Mouse (Mus musculus) heart, embryonic 14.5 days (tissue): ENCODE data around the gene Scd2. TPM values are rescaled to one million over a fixed set of nuclear protein-coding genes. Genes with fewer than 3 reads are reported as not detected.

Experiments used
- ATAC-seq: fragments of 200-750 bp; cut with Nextera tagmentation; 2 replicates; pipeline ENCODE4 v1.8.0; 2017; ENCODE audit warnings: low read depth, moderate TSS enrichment; ENCODE audit not compliant: insufficient number of reproducible peaks, insufficient read depth, low FRiP score
- H3K27ac ChIP-seq, 2 experiments: fragments of 200-500 bp in 1 of 2; fragments of 300-500 bp in 1 of 2; sonication (generic) in 1 of 2; replicated peaks in 1 of 2; 2 replicates each; pipeline ENCODE4 v1.5.1; 2012 to 2014; ENCODE audit warnings: low read depth in 2 of 2, low read length in 2 of 2, control low read depth in 1 of 2, mild to moderate bottlenecking in 1 of 2, mixed read lengths in 1 of 2; ENCODE audit not compliant: control insufficient read depth in 1 of 2, insufficient read depth in 1 of 2
- H3K27me3 ChIP-seq: fragments of 300-500 bp; sonication (generic); 2 replicates; pipeline ENCODE4 v1.6.1; 2014; ENCODE audit warnings: mild to moderate bottlenecking, low read length, control low read depth; ENCODE audit not compliant: control insufficient read depth, insufficient read depth
- H3K36me3 ChIP-seq: fragments of 300-500 bp; sonication (generic); 2 replicates; pipeline ENCODE4 v1.6.1; 2014; ENCODE audit warnings: mild to moderate bottlenecking, control low read depth, low read length, mixed read lengths; ENCODE audit not compliant: control insufficient read depth, insufficient read depth
- H3K4me1 ChIP-seq, 2 experiments: fragments of 200-500 bp in 1 of 2; fragments of 300-500 bp in 1 of 2; sonication (generic) in 1 of 2; 2 replicates each; pipeline ENCODE4 v1.6.1; 2012 to 2014; ENCODE audit warnings: low read length in 2 of 2, control low read depth in 1 of 2, mixed read lengths in 1 of 2; ENCODE audit not compliant: control insufficient read depth in 2 of 2, insufficient read depth in 2 of 2
- H3K4me2 ChIP-seq: fragments of 300-500 bp; sonication (generic); 2 replicates; pipeline ENCODE4 v1.6.1; 2014; ENCODE audit warnings: mild to moderate bottlenecking, low read length
- H3K4me3 ChIP-seq, 2 experiments: fragments of 200-500 bp in 1 of 2; fragments of 300-500 bp in 1 of 2; sonication (generic) in 1 of 2; 2 replicates each; pipeline ENCODE4 v1.5.1; 2012 to 2014; ENCODE audit warnings: low read length in 2 of 2, mild to moderate bottlenecking in 2 of 2, control low read depth in 1 of 2, low read depth in 1 of 2, moderate library complexity in 1 of 2; ENCODE audit not compliant: control insufficient read depth in 1 of 2, insufficient read depth in 1 of 2
- H3K9ac ChIP-seq: fragments of 300-500 bp; sonication (generic); 2 replicates; pipeline ENCODE4 v1.6.1; 2014; ENCODE audit warnings: mild to moderate bottlenecking, low read length
- H3K9me3 ChIP-seq: fragments of 300-500 bp; sonication (generic); 2 replicates; pipeline ENCODE4 v1.6.1; 2016; ENCODE audit warnings: low read length, control low read depth; ENCODE audit not compliant: control insufficient read depth
- WGBS: fragments of 180-500 bp; shearing (Covaris S2); extraction: QIAGEN DNeasy Blood & Tissue Kit; methylation state at CpG from one replicate; pipeline ENCODE4 v1.1.7; 2014; 5-methylcytosine and 5-hydroxymethylcytosine counted together
- polyA plus RNA-seq: library from polyadenylated mRNA; unstranded; fragments of >200 nt; fragmentation: Nextera tagmentation; extraction: Ambion mirVana; gene quantifications from 2 replicates; pipeline ENCODE4 v1.2.1, GENCODE M21; 2014

Scd2 gene
- polyA plus RNA-seq, 1 experiment from 2014 or later = 139 TPM

DNA sequence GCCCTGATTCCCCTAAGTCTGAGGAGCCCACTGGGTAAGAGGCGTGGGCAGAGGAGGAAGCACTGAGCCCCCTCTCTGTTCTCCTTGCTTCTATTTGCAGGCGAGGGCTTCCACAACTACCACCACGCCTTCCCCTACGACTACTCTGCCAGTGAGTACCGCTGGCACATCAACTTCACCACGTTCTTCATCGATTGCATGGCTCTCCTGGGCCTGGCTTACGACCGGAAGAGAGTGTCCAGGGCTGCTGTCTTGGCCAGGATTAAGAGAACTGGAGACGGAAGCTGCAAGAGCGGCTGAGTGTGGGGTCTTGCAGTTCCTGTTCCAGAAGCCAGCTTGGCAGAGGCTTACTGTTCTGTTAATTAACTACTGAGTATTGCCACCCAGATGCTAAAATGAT, 9.4 kb downstream of the Scd2 start:
- Histone ChIP-seq H3K4me2 (no peak overlapping the region), H3K27ac (no peak overlapping the region), H3K4me3 (no peak overlapping the region), H3K9me3 (no peaks in the 10 kb centered on the region), H3K36me3 (peaks cover 100% of the 10 kb centered on the region), H3K27me3 (no peaks in the 10 kb centered on the region), H3K4me1 (peaks cover 16 to 35% of the 10 kb centered on the region in 2 experiments), H3K9ac (no peak overlapping the region)
- ATAC-seq = no peak
- WGBS = 86% methylated on average over 11 of the region's 11 CpGs

DNA sequence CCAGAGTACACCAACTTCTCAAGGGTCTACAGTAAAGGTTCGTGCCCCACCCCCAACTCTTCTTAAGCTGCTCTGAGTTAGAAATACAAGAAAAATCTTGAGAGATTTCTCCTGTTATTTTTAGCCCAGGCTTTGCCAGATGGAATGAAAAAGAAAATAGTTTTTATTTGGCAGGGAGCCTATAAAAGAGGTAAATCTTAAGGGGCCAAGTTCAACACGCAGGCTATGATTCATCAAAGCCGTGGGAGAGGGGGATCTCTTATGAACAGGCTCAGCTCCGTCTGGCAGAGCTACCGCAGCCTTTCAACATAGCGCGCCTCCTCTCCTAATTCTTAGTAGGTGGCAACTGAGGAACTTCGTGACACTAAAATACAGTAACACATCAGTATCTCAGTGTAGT, 10.0 kb downstream of the Scd2 start:
- no peak for ATAC-seq
- no peaks in the 10 kb centered on the region for H3K27me3 ChIP-seq
- H3K36me3 ChIP-seq = peaks cover 100% of the 10 kb centered on the region
- no peaks in the 10 kb centered on the region for H3K9me3 ChIP-seq
- 72% methylated on average over 8 of the region's 8 CpGs for WGBS
- H3K9ac ChIP-seq = no peak overlapping the region
- no peak overlapping the region for H3K4me2 ChIP-seq
- peaks cover 13 to 29% of the 10 kb centered on the region in 2 experiments for H3K4me1 ChIP-seq
- no peak overlapping the region for H3K4me3 ChIP-seq
- H3K27ac ChIP-seq = no peak overlapping the region

DNA sequence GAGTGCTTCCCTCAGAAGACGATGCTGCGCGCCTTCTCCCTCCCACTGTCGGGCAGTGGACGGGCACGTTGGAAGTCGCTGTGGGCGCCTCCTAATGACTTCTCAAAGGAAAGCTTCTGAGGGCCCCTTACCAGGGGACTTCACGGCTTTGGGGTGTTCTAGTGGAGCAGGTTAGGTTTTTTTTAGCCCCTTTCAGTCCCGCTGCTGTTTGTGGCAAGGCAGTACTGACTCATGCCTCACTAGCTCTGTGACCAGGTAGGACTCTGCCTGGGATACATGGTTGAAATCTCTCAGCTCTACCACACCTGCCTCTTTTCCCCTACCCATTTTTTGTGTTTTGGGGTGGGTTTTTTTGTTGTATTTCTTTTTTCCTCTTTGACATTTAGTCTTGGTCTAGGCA, 10.9 kb downstream of the Scd2 start:
- Histone ChIP-seq H3K27ac (no peak overlapping the region), H3K36me3 (peaks cover 99% of the 10 kb centered on the region), H3K4me1 (peaks cover 7 to 20% of the 10 kb centered on the region in 2 experiments; a peak in 3 of 4 replicates), H3K27me3 (no peaks in the 10 kb centered on the region), H3K4me3 (no peak overlapping the region), H3K9me3 (no peaks in the 10 kb centered on the region), H3K9ac (no peak overlapping the region), H3K4me2 (no peak overlapping the region)
- WGBS = 83% methylated on average over 10 of the region's 10 CpGs
- no peak for ATAC-seq

DNA sequence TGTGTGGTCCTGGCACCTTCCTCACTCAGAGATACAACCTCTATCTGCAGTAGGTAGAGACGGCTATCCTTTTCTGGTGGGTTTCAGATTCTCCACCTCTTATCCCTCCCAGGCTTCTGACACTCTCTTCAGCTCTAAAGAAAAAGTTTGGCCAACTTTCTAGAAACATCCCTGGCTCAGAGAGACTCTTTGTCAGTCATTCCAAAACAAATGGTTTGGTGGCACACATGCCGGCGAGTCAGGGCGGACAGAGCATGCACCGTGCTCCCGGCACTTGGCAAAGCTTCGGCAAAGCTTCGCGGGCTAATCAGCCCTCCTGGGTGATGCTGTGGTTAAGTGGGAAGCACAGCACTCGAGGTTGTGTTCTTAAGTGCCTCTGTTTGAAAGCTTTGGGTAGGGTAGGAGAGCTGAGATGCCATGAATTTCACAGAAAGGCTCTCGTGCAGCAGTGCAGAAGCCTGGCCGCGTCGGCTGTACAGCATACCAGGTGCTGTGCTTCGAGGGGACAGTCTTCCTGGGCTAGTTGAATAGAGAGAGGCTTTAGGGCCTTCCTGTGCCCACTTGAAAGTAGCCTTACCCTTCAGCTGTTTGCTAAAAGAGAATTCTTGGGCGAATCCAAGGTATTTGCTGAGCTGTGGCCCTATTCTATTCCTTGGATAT, 11.5 kb downstream of the Scd2 start:
- Histone ChIP-seq H3K27me3 (no peaks in the 10 kb centered on the region), H3K27ac (no peak overlapping the region)
- WGBS = 85% methylated on average over 16 of the region's 16 CpGs

DNA sequence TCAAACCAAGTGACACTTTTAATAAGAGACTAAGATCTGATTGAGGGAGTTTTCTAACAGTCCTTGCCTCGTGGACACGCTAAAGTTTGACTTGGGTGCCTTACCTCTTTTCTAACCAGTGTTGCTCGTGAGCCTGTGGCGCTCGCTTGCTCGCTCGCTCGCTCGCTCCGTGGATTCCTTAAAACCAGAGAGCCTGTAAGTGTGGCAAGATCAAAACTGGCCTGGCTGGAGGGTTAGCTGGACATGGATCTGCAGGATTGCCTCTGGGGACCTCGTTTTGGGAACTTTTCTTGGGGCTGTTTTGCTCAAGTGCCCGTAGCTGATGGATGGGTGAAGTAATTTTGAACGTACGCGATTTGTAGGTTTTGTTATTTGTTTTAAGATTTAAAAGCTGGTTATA, 12.2 kb downstream of the Scd2 start:
- no peak for ATAC-seq
- Histone ChIP-seq H3K4me1 (peaks cover 2 to 8% of the 10 kb centered on the region in 2 experiments; a peak in 3 of 4 replicates), H3K36me3 (peaks cover 87% of the 10 kb centered on the region)

More for the DNA sequence above, 11.5 kb downstream of the Scd2 start:
- no peak for ATAC-seq
- Histone ChIP-seq H3K36me3 (peaks cover 94% of the 10 kb centered on the region), H3K4me2 (no peak overlapping the region), H3K4me1 (peaks cover 5 to 15% of the 10 kb centered on the region in 2 experiments; a peak in 3 of 4 replicates), H3K9ac (no peak overlapping the region), H3K4me3 (no peak overlapping the region), H3K9me3 (no peaks in the 10 kb centered on the region)

DNA sequence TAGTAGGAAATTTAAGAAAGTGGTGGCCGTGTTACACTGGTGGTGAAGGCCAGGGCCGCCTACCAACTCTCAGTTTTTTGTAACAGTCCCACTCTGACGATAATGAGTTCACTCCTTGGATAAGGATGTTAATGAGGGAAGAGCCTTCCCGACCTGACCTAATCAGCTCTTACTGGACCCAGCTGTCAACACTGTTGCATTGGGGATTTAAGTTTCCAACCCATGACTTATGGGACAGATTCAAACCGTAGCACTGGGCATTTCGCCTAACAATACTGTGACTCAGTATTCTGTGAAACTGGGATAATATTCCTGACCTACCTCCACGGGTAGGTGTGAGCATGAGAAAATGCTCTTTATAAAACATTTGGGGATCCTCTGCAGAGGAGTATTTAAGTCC, 12.7 kb downstream of the Scd2 start:
- H3K9me3 ChIP-seq = no peaks in the 10 kb centered on the region
- H3K4me1 ChIP-seq = peaks cover under 1 to 3% of the 10 kb centered on the region in 2 experiments; a peak in 2 of 4 replicates
- no peak overlapping the region for H3K4me3 ChIP-seq
- H3K27ac ChIP-seq = no peak overlapping the region
- WGBS = 59% methylated on average over 7 of the region's 7 CpGs
- H3K36me3 ChIP-seq = peaks cover 82% of the 10 kb centered on the region
- no peak overlapping the region for H3K9ac ChIP-seq
- H3K4me2 ChIP-seq = no peak overlapping the region
- ATAC-seq = no peak
- H3K27me3 ChIP-seq = no peaks in the 10 kb centered on the region

More for the DNA sequence above, 12.2 kb downstream of the Scd2 start:
- Histone ChIP-seq H3K9ac (no peak overlapping the region), H3K4me3 (no peak overlapping the region), H3K27me3 (no peaks in the 10 kb centered on the region), H3K9me3 (no peaks in the 10 kb centered on the region), H3K4me2 (no peak overlapping the region), H3K27ac (no peak overlapping the region)
- 92% methylated on average over 15 of the region's 15 CpGs for WGBS

DNA sequence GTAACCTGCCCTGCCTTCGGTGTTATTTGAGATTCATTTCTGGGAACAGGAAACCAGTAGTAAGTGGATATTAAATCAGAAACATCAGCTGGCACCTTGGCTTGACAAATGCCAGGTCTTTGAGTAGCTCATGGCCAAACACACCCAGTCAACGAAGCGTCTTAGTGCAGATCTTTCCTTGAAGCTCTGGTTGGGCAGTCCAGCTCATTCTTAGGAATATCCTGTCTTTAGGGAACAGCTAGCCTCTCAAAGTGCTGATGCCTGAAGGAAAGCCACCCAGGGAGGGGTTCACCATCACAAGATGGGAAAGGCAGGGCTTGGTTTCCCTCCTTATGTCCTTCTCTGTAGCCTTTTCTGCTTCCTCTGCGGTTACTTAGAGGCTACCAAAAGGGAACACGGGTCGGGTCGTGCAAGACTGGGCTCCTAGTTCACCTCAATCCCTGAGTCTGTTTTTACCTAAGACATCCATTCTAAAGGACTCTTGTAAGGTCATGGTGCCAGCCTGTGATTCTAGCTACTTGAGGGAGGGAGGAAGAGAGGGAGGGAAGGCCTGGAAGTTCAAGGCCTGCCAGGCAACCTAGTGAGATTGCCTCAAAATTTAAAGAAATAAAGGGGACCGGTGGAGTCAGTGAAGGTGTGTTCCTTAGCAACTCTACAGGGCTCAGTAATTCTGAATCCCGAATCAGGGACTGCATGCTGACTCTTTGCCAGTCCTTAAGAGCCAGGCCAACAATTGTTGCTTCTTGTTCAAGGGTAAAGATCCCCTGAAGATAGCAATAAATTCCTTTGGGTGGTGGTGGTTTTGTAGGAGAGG, 13.8 kb downstream of the Scd2 start:
- ATAC-seq = no peak
- WGBS = 86% methylated on average over 9 of the region's 9 CpGs
- peaks cover 5 to 8% of the 10 kb centered on the region in 2 experiments for H3K4me1 ChIP-seq
- peaks cover 71% of the 10 kb centered on the region for H3K36me3 ChIP-seq
- H3K4me2 ChIP-seq = no peak overlapping the region
- no peaks in the 10 kb centered on the region for H3K9me3 ChIP-seq
- H3K27me3 ChIP-seq = no peaks in the 10 kb centered on the region
- no peak overlapping the region for H3K27ac ChIP-seq
- no peak overlapping the region for H3K9ac ChIP-seq
- no peak overlapping the region for H3K4me3 ChIP-seq
